Mouse (Mus musculus) CH12.LX (cell line): Measurements from ENCODE around the gene Gna12. TPM values are rescaled to one million over a fixed set of nuclear protein-coding genes. Genes with fewer than 3 reads are reported as not detected.

ENCODE experiments used
- DNase-seq: peaks from one replicate; pipeline ENCODE4 v3.0.0-alpha.2; 2013; ENCODE audit errors: extremely low read depth
- H3K27ac ChIP-seq: 2 replicates; pipeline ENCODE4 v1.5.1; 2012; ENCODE audit warnings: low read depth, mild to moderate bottlenecking, control low read depth, moderate library complexity; ENCODE audit not compliant: insufficient read depth
- H3K27me3 ChIP-seq: replicated peaks from 2 replicates; pipeline ENCODE3; 2012; ENCODE audit warnings: inconsistent platforms
- H3K36me3 ChIP-seq, 2 experiments: replicated peaks in 1 of 2; 2 replicates each; pipeline versions ENCODE3 to v1.6.1; 2012; ENCODE audit warnings: inconsistent platforms in 1 of 2, low read length in 1 of 2, mild to moderate bottlenecking in 1 of 2, mixed read lengths in 1 of 2, moderate library complexity in 1 of 2; ENCODE audit not compliant: control insufficient read depth in 1 of 2, insufficient read depth in 1 of 2
- H3K4me1 ChIP-seq, 2 experiments: 2 replicates each; pipeline ENCODE4 v1.6.1; 2012; ENCODE audit warnings: inconsistent platforms in 1 of 2, moderate library complexity in 1 of 2; ENCODE audit not compliant: insufficient read depth in 2 of 2, control insufficient read depth in 1 of 2
- H3K4me2 ChIP-seq: 2 replicates; pipeline ENCODE4 v1.6.1; 2012; ENCODE audit warnings: low read depth, mild to moderate bottlenecking, control low read depth; ENCODE audit not compliant: poor library complexity, insufficient read depth, severe bottlenecking
- H3K4me3 ChIP-seq, 3 experiments: fragments of 150-350 bp in 1 of 3; sonication (generic) in 1 of 3; replicated peaks in 1 of 3; 2 replicates each; pipeline versions ENCODE3 to v1.5.1; 2011 to 2012; ENCODE audit warnings: low read depth in 2 of 3, low read length in 2 of 3, mild to moderate bottlenecking in 2 of 3, moderate library complexity in 2 of 3, control low read depth in 1 of 3, improper control_type of control experiment in 1 of 3, inconsistent platforms in 1 of 3, mixed read lengths in 1 of 3; ENCODE audit not compliant: poor library complexity in 1 of 3
- H3K79me2 ChIP-seq: replicated peaks from 2 replicates; pipeline ENCODE4 v1.6.1; 2012; ENCODE audit warnings: mild to moderate bottlenecking, moderate library complexity; ENCODE audit not compliant: control insufficient read depth, poor library complexity, insufficient read depth, severe bottlenecking; ENCODE audit errors: extremely low read depth
- H3K9ac ChIP-seq: 2 replicates; pipeline ENCODE4 v1.6.1; 2012; ENCODE audit warnings: low read depth, mild to moderate bottlenecking, control low read depth, moderate library complexity; ENCODE audit not compliant: insufficient read depth
- H3K9me3 ChIP-seq: replicated peaks from 2 replicates; pipeline ENCODE3; 2012; ENCODE audit warnings: low read length, inconsistent platforms, mixed read lengths
- CHD1 ChIP-seq: IDR thresholded peaks from 2 replicates; pipeline ENCODE4 v1.6.1; 2012; ENCODE audit warnings: low read depth, low read length, improper control_type of control experiment, inconsistent platforms
- HCFC1 ChIP-seq: IDR thresholded peaks from 2 replicates; pipeline ENCODE4 v1.6.1; 2012; ENCODE audit warnings: low read depth, mild to moderate bottlenecking, inconsistent platforms, low read length, improper control_type of control experiment
- KAT2A ChIP-seq: IDR thresholded peaks from 2 replicates; pipeline ENCODE4 v1.6.1; 2012; ENCODE audit warnings: low read length, improper control_type of control experiment, inconsistent platforms; ENCODE audit not compliant: insufficient replicate concordance
- MAFK ChIP-seq: IDR thresholded peaks from 2 replicates; pipeline ENCODE4 v1.6.1; 2011; ENCODE audit warnings: low read length, improper control_type of control experiment; ENCODE audit not compliant: insufficient replicate concordance
- RAD21 ChIP-seq: IDR thresholded peaks from 2 replicates; pipeline ENCODE4 v1.6.1; 2011; ENCODE audit warnings: low read depth, mild to moderate bottlenecking, low read length, improper control_type of control experiment, moderate library complexity
- RCOR1 ChIP-seq: conservative IDR thresholded peaks from 2 replicates; pipeline ENCODE4 v1.6.1; 2012; ENCODE audit warnings: low read depth, mild to moderate bottlenecking, inconsistent platforms, low read length, improper control_type of control experiment
- ZC3H11A ChIP-seq: IDR thresholded peaks from 2 replicates; pipeline ENCODE4 v1.6.1; 2012; ENCODE audit warnings: low read depth, mild to moderate bottlenecking, inconsistent platforms, low read length, improper control_type of control experiment
- dilution Hi-C: fragments of 300-500 bp; cut with MboI; formaldehyde crosslinking; loops from 2 replicates; pipeline ENCODE4 v1.14.3; 2020; ENCODE audit warnings: low sequenced_read_pairs; ENCODE audit not compliant: extremely low pct_unique_long_range_greater_than_20kb, extremely low pct_ligation_motif_present
- in situ Hi-C: fragments of 300-500 bp; cut with MboI; formaldehyde crosslinking; loops from 3 replicates; pipeline ENCODE4 v1.14.3; 2019; ENCODE audit warnings: low sequenced_read_pairs, low pct_ligation_motif_present, low pct_unique_long_range_greater_than_20kb, mixed read lengths
- polyA plus RNA-seq: library from polyadenylated mRNA; unstranded; fragments of >175 nt; gene quantifications from 2 replicates; pipeline ENCODE4 v1.2.1, GENCODE M21; 2012; ENCODE audit warnings: low read depth; ENCODE audit not compliant: insufficient read length
- total RNA-seq, 2 experiments: library from RNA; depleted of rRNA; stranded (reverse); fragments of 300-350 nt in 1 of 2; fragments of >200 nt in 1 of 2; gene quantifications; 2 replicates each; pipeline ENCODE4 v1.2.3; 2012 to 2014

Gna12 gene
- total and polyA plus RNA-seq, 3 experiments: 11.5 to 15.8 (median 15.4) TPM

DNA sequence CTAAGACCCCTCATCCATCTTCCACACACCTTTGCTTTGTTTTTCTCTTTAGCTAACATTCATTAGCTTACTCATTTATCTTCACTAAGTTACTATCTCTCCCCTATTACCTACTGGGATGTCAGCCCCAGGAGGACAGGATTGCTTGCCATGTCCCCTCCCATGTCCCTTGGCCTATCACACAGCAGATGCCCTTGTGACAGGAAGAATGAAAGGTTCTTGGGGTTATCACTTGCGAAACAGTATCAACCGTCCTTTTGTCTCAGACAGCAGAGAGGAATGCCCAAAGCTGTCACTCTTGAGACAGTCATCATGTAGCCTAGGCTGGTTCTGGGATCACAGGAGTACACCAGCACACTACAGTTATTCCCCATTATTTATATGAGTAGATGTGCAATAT lies 35.1 kb downstream of the Gna12 start:
- no peaks in the 10 kb centered on the region for H3K79me2 ChIP-seq
- dilution Hi-C loops: no loop called here
- DNase-seq: no peak
- TF ChIP-seq KAT2A (no peak), MAFK (no peak), ZC3H11A (no peak)
- no peak overlapping the region for H3K4me3 ChIP-seq
- no peaks in the 10 kb centered on the region for H3K27me3 ChIP-seq
- peaks cover 8 to 14% of the 10 kb centered on the region in 2 experiments for H3K4me1 ChIP-seq
- H3K36me3 ChIP-seq: peaks cover 0 to 3% of the 10 kb centered on the region in 2 experiments
- in situ Hi-C loops: no loop called here
- no peak overlapping the region for H3K4me2 ChIP-seq
- peaks cover 4% of the 10 kb centered on the region for H3K9me3 ChIP-seq
- H3K27ac ChIP-seq: no peak overlapping the region
- H3K9ac ChIP-seq: no peak overlapping the region

DNA sequence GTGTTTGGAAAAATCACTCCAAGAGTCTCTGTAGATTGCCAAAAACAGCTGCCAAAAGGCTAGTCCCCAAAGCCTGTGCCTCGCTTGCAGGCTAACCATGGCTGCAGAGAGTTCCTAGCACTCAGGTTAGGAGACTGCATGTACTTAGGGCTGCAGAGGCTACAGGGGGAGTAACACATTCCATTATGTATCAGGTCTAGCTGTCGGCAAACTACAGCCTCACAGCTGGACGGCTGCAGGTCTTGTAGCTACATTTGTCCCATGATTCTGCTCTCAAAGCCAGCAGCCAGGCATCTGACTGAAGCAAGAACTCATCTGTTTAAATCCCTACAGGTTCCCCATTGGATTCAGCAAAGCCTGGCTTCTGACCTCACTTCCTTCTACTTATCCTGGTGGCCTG lies 35.5 kb downstream of the Gna12 start:
- Histone ChIP-seq H3K79me2 (no peaks in the 10 kb centered on the region), H3K9me3 (peaks cover 4% of the 10 kb centered on the region), H3K27ac (no peak overlapping the region), H3K4me3 (no peak overlapping the region), H3K36me3 (peaks cover 0 to 3% of the 10 kb centered on the region in 2 experiments), H3K4me2 (no peak overlapping the region), H3K9ac (no peak overlapping the region), H3K4me1 (peaks cover 7 to 14% of the 10 kb centered on the region in 2 experiments), H3K27me3 (no peaks in the 10 kb centered on the region)
- in situ Hi-C loops (no loop called here), dilution Hi-C loops (no loop called here)
- no peak for DNase-seq
- TF ChIP-seq RCOR1 (no peak), RAD21 (no peak)

DNA sequence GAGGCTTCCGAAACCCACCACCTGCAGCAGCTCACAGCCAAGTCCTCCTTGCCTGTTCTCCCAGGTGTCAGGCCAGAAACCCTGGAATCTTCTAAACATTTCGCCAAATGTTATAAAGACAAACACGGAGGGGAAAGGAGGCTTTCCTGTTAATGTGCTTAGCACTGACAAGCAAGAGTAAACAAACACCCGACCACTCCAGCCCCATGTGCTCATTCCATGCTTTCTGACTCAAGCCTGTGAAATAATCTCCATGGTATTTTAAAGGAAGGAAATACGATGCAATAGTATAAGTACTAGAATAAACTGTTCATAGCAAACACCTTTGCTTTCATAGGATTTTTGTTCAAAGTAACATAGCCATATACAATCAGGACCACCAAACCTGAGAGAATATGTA lies 38.0 kb downstream of the Gna12 start:
- H3K9ac ChIP-seq: no peak overlapping the region
- H3K79me2 ChIP-seq: no peaks in the 10 kb centered on the region
- in situ Hi-C loops (no loop called here), dilution Hi-C loops (no loop called here)
- peaks cover 0 to 7% of the 10 kb centered on the region in 2 experiments for H3K36me3 ChIP-seq
- no peak overlapping the region for H3K4me2 ChIP-seq
- H3K9me3 ChIP-seq: peaks cover 4% of the 10 kb centered on the region
- H3K27me3 ChIP-seq: no peaks in the 10 kb centered on the region
- H3K4me3 ChIP-seq: no peak overlapping the region
- no peak for DNase-seq
- H3K27ac ChIP-seq: no peak overlapping the region
- H3K4me1 ChIP-seq: no peaks in the 10 kb centered on the region
- TF ChIP-seq CHD1 (no peak), HCFC1 (no peak)
